Mouse (Mus musculus): ENCODE data around the gene P2ry6.

DNA sequence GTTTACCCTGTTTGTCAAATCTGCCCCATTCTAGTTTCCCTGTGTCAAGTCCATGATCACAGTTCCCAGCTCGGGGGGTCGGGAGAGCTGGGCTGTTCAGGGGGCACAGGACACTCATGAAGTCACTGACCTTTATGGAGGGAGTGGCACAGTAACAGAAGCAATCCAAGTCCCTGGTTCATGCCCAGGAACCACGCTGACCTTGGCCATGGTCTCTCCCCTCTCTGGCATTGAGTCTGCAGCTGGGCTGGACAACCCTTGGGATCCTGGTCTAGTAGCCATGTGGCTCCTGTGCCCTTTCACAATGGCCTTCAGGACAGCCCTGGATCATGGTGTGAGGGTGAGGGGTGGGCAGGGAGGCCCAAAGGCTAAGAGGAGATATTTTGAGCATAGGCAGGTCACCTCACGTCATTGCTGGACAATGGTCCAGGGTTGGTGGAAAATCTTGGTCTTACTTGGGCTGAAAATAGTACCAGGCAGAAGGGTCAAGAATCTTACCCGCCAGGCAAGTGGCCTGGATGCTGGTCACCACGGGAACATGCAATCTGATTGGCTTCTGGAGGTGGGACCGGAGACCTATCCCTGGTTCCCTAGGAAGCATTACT is 20.9 kb upstream of the P2ry6 start:
- TF ChIP-seq POLR2A (IDR thresholded peaks at IDR 0.05; ENCODE audit: borderline replicate concordance, low read depth, low read length) (no peak), CTCF (IDR thresholded peaks at IDR 0.05; ENCODE audit: low read depth, low read length) (no peak)

Measured in bone marrow macrophage, adult 2 months (primary cell).